Mouse (Mus musculus): Measurements from ENCODE around the gene Zfp644.

DNA sequence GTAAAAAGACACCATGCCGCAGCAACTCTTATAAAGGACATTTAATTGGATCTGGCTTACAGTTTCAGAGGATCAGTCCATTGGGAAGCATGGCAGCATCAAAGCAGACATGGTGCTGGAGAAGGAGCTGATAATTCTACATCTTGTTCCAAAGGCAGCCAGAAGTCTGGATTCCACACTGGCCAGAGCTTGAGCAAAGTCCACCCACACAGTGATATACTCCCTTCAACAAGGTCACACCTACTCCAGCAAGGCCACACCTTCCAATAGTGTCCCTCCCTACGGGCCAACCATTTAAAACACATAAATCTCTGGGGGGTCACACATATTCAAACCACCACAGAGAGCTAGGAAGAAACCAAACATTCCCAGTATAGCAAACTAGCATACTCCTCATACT lies 84.9 kb downstream of the Zfp644 start:
- no peak for TF ChIP-seq CTCF (IDR thresholded peaks at IDR 0.05; ENCODE audit: borderline replicate concordance, extremely low read depth, insufficient read depth, insufficient read length)
- TF ChIP-seq POLR2A (IDR thresholded peaks at IDR 0.05; ENCODE audit: borderline replicate concordance, extremely low read depth, insufficient read depth, insufficient read length, poor library complexity, severe bottlenecking), result no peak

Data from brain, embryonic 14.5 days (tissue).